10 mouse cellular contexts compared by ENCODE assay signal in the genomic region with DNA sequence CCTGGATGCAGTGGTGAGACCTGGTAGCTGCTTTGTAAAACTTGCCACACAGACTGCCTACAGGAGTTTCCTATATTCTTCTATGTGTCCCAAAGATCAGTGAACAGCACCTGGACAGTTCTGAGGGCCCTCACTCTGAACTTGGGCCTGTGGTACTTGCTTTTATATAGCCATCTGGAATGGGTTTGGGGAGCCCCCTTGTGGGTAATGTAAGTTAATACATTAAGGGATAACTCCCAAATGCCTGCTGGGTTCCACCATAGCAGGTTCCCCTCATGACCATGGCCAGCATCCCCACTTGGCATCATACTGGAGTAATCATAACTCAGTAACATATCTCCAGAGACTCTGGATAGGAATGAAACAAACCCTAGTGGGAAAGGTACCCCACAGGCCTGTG. TPM values are rescaled to one million over a fixed set of nuclear protein-coding genes. Genes with fewer than 3 reads are reported as not detected.
DNase-seq lines count a peak whose midpoint lies in the region; ATAC-seq and TF ChIP-seq lines count a peak whose summit lies in the region.
"Had no signal": no experiment of that assay in that cellular context is flagged by ENCODE, and none has a peak within 500 bp of the region (broad histone marks: within the 10 kb centered on the region; RNA-seq: fewer than 3 reads in every experiment).

No protein-coding gene starts in this region.

- TF ChIP-seq POLR2A in kidney, adult 2 months (IDR thresholded peaks at IDR 0.05; ENCODE audit: low read depth, low read length): no peak

- H3K4me3 ChIP-seq in kidney, adult 2 months (ENCODE audit: insufficient read depth, low read depth, low read length): no peak overlapping the region
- no peak overlapping the region for H3K4me3 ChIP-seq in E14TG2a.4 (replicated peaks; ENCODE audit: low read length)
- no peak overlapping the region for H3K4me3 ChIP-seq in midbrain, embryonic 16.5 days (ENCODE audit: low read depth, low read length)
- H3K4me3 ChIP-seq: embryonic facial prominence, embryonic 13.5 days; liver, embryonic 13.5 days had no signal

- H3K4me2 ChIP-seq in midbrain, embryonic 16.5 days (ENCODE audit: low read length): no peak overlapping the region
- H3K4me2 ChIP-seq: embryonic facial prominence, embryonic 13.5 days; liver, embryonic 13.5 days had no signal

- no peak overlapping the region for H3K27ac ChIP-seq in kidney, adult 2 months (ENCODE audit: insufficient read depth, low read depth, low read length)
- H3K27ac ChIP-seq in midbrain, embryonic 16.5 days (ENCODE audit: low read length): no peak overlapping the region
- H3K27ac ChIP-seq: embryonic facial prominence, embryonic 13.5 days; liver, embryonic 13.5 days had no signal

- H3K9me3 ChIP-seq in E14TG2a.4 (ENCODE audit: low read length): no peaks in the 10 kb centered on the region
- H3K9me3 ChIP-seq in midbrain, embryonic 16.5 days (replicated peaks; ENCODE audit: control insufficient read depth, low read length, poor library complexity, severe bottlenecking): no peaks in the 10 kb centered on the region
- H3K9me3 ChIP-seq: embryonic facial prominence, embryonic 13.5 days; liver, embryonic 13.5 days had no signal

- H3K27me3 ChIP-seq in kidney, adult 2 months (replicated peaks; ENCODE audit: control insufficient read depth, insufficient read depth, low read length): no peaks in the 10 kb centered on the region
- H3K27me3 ChIP-seq in E14TG2a.4 (ENCODE audit: insufficient read depth, low read length): no peaks in the 10 kb centered on the region
- H3K27me3 ChIP-seq in midbrain, embryonic 16.5 days (ENCODE audit: control insufficient read depth, insufficient read depth, low read depth, low read length): no peaks in the 10 kb centered on the region
- H3K27me3 ChIP-seq: embryonic facial prominence, embryonic 13.5 days; liver, embryonic 13.5 days had no signal

- no peaks in the 10 kb centered on the region for H3K36me3 ChIP-seq in kidney, adult 2 months (ENCODE audit: control insufficient read depth, insufficient read depth, low read length)
- H3K36me3 ChIP-seq in E14TG2a.4 (ENCODE audit: insufficient read depth, low read length): peaks cover 95% of the 10 kb centered on the region
- H3K36me3 ChIP-seq in midbrain, embryonic 16.5 days (ENCODE audit: control insufficient read depth, insufficient read depth, low read length): no peaks in the 10 kb centered on the region

- peak; percentile 51 for DNase-seq in kidney, adult 2 months
- DNase-seq in kidney, adult 18-20 months: no peak
- peak; percentile 37 for DNase-seq in c-Kit-positive CD71-positive TER-119-positive erythroid progenitor cells, embryonic 14.5 days (ENCODE audit: low spot score)
- DNase-seq in frontal cortex, postnatal 36 days (ENCODE audit: low spot score in 2 of 2): no peak
- DNase-seq in cerebellum, adult 11-12 months: no peak
- DNase-seq: liver, embryonic 13.5 days had no signal

- no peak overlapping the region for H3K9ac ChIP-seq in midbrain, embryonic 16.5 days (ENCODE audit: low read depth, low read length)
- H3K9ac ChIP-seq: embryonic facial prominence, embryonic 13.5 days; liver, embryonic 13.5 days had no signal

- ATAC-seq in megakaryocyte-erythroid progenitor cell, adult 5-6 weeks (replicated peaks; ENCODE audit: low FRiP score, low TSS enrichment, poor library complexity, severe bottlenecking): peak; percentile 48; the same call in 1 of the 2 replicates
- no peak for ATAC-seq in midbrain, embryonic 16.5 days

- peak; percentile 39 for TF ChIP-seq CTCF in kidney, adult 2 months (conservative IDR thresholded peaks at IDR 0.05; ENCODE audit: insufficient read depth, insufficient read length, low read depth, low read length)
- TF ChIP-seq CTCF in E14TG2a.4 (conservative IDR thresholded peaks at IDR 0.05; ENCODE audit: low read length): peak; percentile 45

- no peaks in the 10 kb centered on the region for H3K4me1 ChIP-seq in kidney, adult 2 months (ENCODE audit: control insufficient read depth, insufficient read depth, low read length)
- H3K4me1 ChIP-seq in E14TG2a.4 (replicated peaks; ENCODE audit: low read depth, low read length): peaks cover 20% of the 10 kb centered on the region
- no peaks in the 10 kb centered on the region for H3K4me1 ChIP-seq in midbrain, embryonic 16.5 days (ENCODE audit: control insufficient read depth, insufficient read depth, low read length)
- H3K4me1 ChIP-seq: embryonic facial prominence, embryonic 13.5 days; liver, embryonic 13.5 days had no signal

RNA-seq across cellular contexts. Expression of a gene that starts 10.0 kb away (rescaled TPM):
- 47.4 and 51.2 TPM in 2 replicates for polyA plus RNA-seq in kidney, adult 2 months (2012; rRNA removed)
- total RNA-seq in megakaryocyte-erythroid progenitor cell, adult 5-6 weeks (2014; fragmentation: Nextera tagmentation): 20.5 and 30.5 TPM in 2 replicates
- total RNA-seq in megakaryocyte-erythroid progenitor cell, adult 5-6 weeks (2017): 12.3 and 34.4 TPM in 2 replicates
- polyA plus RNA-seq in midbrain, embryonic 16.5 days (2015; fragmentation: Nextera tagmentation; extraction: Ambion mirVana): 29.1 and 29.7 TPM in 2 replicates

RNA-seq across cellular contexts. Expression of a gene that starts 10.3 kb away (rescaled TPM):
- 2.3 and 2.6 TPM in 2 replicates for polyA plus RNA-seq in kidney, adult 2 months (2012; rRNA removed)
- total RNA-seq in megakaryocyte-erythroid progenitor cell, adult 5-6 weeks (2014; fragmentation: Nextera tagmentation): 121 and 124 TPM in 2 replicates
- total RNA-seq in megakaryocyte-erythroid progenitor cell, adult 5-6 weeks (2017): 124 and 155 TPM in 2 replicates
- 25.0 and 28.4 TPM in 2 replicates for polyA plus RNA-seq in midbrain, embryonic 16.5 days (2015; fragmentation: Nextera tagmentation; extraction: Ambion mirVana)

RNA-seq across cellular contexts. Expression of a gene that starts 15.8 kb away (rescaled TPM):
- 12.7 and 15.7 TPM in 2 replicates for polyA plus RNA-seq in kidney, adult 2 months (2012; rRNA removed)
- total RNA-seq in megakaryocyte-erythroid progenitor cell, adult 5-6 weeks (2014; fragmentation: Nextera tagmentation): 229 and 276 TPM in 2 replicates
- 348 and 369 TPM in 2 replicates for total RNA-seq in megakaryocyte-erythroid progenitor cell, adult 5-6 weeks (2017)
- polyA plus RNA-seq in midbrain, embryonic 16.5 days (2015; fragmentation: Nextera tagmentation; extraction: Ambion mirVana): 119 and 123 TPM in 2 replicates

RNA-seq across cellular contexts. Expression of a gene that starts 38.5 kb away (rescaled TPM):
- 0.64 and 0.77 TPM in 2 replicates for polyA plus RNA-seq in kidney, adult 2 months (2012; rRNA removed)
- not detected in 2 replicates for total RNA-seq in megakaryocyte-erythroid progenitor cell, adult 5-6 weeks (2014; fragmentation: Nextera tagmentation)
- total RNA-seq in megakaryocyte-erythroid progenitor cell, adult 5-6 weeks (2017): 0.69 TPM in 1 of 2 replicates, not detected in the other
- 0.70 and 0.89 TPM in 2 replicates for polyA plus RNA-seq in midbrain, embryonic 16.5 days (2015; fragmentation: Nextera tagmentation; extraction: Ambion mirVana)

RNA-seq across cellular contexts. Expression of a gene that starts 38.8 kb away (rescaled TPM):
- 20.8 and 27.1 TPM in 2 replicates for polyA plus RNA-seq in kidney, adult 2 months (2012; rRNA removed)
- 44.2 and 44.7 TPM in 2 replicates for total RNA-seq in megakaryocyte-erythroid progenitor cell, adult 5-6 weeks (2014; fragmentation: Nextera tagmentation)
- total RNA-seq in megakaryocyte-erythroid progenitor cell, adult 5-6 weeks (2017): 14.6 and 21.7 TPM in 2 replicates
- 30.3 and 31.0 TPM in 2 replicates for polyA plus RNA-seq in midbrain, embryonic 16.5 days (2015; fragmentation: Nextera tagmentation; extraction: Ambion mirVana)

Comparison
In these comparisons a context has a peak if more than half of its experiments do, and no peak if none do; other contexts are left out.
1. DNase-seq: peak in kidney, adult 2 months (single experiment) and c-Kit-positive CD71-positive TER-119-positive erythroid progenitor cells, embryonic 14.5 days (single experiment); none in kidney, adult 18-20 months (single experiment), frontal cortex, postnatal 36 days (0 of 2) and cerebellum, adult 11-12 months (single experiment).